Mouse (Mus musculus) bone marrow macrophage, adult 2 months (primary cell): ENCODE data around the gene Aldh1a2. TPM values are rescaled to one million over a fixed set of nuclear protein-coding genes. Genes with fewer than 3 reads are reported as not detected.

ENCODE experiments used
- H3K27ac ChIP-seq: 2 replicates; pipeline ENCODE4 v1.5.1; 2012; ENCODE audit warnings: low read depth, low read length; ENCODE audit not compliant: insufficient read depth
- H3K4me1 ChIP-seq: 2 replicates; pipeline ENCODE4 v1.6.1; 2012; ENCODE audit warnings: low read length; ENCODE audit not compliant: control insufficient read depth, insufficient read depth
- H3K4me3 ChIP-seq: 2 replicates; pipeline ENCODE4 v1.5.1; 2012; ENCODE audit warnings: mild to moderate bottlenecking, low read length, moderate library complexity; ENCODE audit not compliant: insufficient read depth
- CTCF ChIP-seq: IDR thresholded peaks from 2 replicates; pipeline ENCODE4 v1.5.1; 2012; ENCODE audit warnings: low read depth, mild to moderate bottlenecking, low read length, moderate library complexity
- POLR2A ChIP-seq: IDR thresholded peaks from 2 replicates; pipeline ENCODE4 v1.6.1; 2012; ENCODE audit warnings: mild to moderate bottlenecking, low read depth, low read length, borderline replicate concordance
- polyA plus RNA-seq: library from polyadenylated mRNA; stranded (reverse); fragments of >200 nt; gene quantifications from 2 replicates; pipeline ENCODE4 v1.2.4, GENCODE M21; 2012; ENCODE audit not compliant: missing spikeins, insufficient read depth, insufficient read length

Gene Aldh1a2
- polyA plus RNA-seq, 1 experiment, result 0.24 TPM

DNA sequence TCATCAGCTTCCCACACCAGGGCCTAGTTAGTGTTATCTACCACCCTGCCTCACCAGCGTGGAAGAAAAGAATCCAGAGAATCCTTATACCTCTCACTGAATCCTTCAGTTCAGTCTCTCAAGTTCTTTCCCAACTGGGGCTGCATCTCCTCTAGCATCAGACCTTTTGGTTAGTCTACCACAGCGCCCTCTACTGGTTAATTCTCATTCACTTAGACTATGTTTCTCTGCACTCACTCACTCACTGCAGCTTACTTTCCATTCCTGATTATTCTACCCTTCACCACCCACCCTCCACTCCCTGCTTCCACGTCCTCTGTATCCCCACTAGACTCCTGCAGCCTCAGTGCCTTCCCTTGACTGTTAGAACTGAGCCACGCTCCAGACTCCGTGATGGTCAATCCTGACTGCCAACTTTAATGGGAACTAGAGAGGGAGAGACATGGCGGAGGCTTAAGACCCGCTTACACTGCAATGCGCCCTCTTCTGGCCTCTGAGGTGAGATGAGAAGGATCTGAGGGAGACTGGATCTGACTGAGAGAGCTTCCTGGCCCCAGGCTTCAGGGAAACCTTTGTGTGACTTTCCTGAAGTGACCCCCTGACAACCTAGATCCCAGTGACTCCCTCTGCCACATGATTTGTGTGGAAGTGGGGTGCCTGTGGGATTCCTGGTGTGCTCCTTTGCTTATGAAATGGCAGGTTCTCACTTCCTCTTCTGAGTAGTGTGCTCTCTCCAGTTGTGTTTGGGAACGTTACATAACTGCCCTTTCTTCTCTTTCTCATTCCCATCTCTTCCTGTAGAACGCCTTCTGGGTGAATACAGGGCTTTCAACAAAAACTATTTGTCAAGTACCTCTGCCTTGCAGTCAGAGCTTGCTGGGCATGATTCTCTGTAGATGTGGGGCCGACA is 104.9 kb downstream of the Aldh1a2 start:
- TF ChIP-seq CTCF (peak; percentile 69), POLR2A (no peak)
- H3K27ac ChIP-seq, result no peak overlapping the region
- peaks cover 10% of the 10 kb centered on the region for H3K4me1 ChIP-seq
- no peak overlapping the region for H3K4me3 ChIP-seq

DNA sequence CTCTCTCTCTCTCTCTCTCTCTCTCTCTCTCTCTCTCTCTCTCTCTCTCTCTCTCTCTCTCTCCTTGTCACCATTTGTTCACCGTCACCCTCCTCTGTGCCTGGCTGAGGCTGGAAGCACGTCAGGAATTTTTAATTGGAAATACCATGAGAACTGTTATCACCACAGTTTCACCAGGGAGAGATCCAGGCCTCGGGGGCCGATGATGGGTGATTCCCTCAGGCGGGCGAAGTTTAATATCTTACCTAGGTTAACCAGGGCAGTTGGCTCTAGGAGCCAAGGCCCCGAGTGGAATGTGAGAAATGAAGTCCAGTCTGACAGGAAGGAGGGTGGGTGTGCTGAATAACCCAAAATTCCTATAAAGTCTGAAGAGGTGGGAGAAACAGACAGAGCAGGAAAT is 105.8 kb downstream of the Aldh1a2 start:
- TF ChIP-seq CTCF, result no peak
- no peak for TF ChIP-seq POLR2A
- no peak overlapping the region for H3K27ac ChIP-seq
- H3K4me3 ChIP-seq, result no peak overlapping the region
- H3K4me1 ChIP-seq, result peaks cover 10% of the 10 kb centered on the region

DNA sequence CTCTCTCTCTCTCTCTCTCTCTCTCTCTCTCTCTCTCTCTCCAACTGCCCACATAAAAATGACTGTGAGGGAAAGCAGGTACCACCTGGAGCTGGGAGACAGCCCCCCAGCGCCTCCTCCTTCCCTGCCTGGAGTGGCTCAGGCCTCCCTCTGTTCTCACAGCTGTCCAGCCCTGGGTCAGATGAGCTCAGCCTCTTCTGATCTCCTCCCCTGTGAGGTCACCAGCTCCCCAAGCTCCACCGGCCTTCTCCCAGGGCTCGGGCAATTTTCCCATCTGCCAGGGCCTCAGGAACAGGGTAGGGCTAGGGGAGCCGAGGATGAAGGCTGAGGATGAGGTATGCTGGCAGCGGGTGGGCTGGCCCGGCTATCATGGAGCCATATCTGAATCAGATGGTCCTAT is 106.3 kb downstream of the Aldh1a2 start:
- Histone ChIP-seq H3K4me3 (no peak overlapping the region), H3K4me1 (peaks cover 7% of the 10 kb centered on the region), H3K27ac (no peak overlapping the region)
- TF ChIP-seq POLR2A (no peak), CTCF (no peak)

DNA sequence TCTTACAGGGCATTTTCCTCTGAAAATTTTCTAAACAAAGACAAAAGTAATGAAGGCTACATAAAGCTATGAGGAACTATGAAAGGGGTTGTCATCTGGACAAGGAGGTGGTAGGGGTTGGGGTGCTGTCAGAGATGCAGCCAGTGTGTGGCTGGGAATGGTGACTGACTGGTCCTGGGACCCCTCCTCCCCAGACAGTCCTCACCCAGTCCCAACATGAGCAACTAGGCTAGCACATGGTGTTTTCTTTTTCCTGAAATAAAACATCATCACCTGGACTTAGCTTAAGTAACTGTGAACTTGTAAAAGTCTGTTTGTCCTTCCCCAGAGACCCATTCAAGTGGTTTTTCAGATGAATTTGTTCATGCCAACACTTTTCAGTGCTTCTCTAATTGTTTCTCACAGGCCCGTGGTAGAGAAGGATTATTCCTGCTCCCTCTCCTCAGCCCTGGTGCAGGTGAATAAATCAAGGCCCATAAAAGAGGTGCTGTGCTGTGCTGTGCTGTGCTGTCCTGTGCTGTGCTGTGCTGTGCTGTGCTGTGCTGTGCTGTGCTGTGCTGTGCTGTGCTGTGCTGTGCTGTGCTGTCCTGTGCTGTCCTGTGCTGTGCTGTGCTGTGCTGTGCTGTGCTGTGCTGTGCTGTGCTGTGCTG is 107.8 kb downstream of the Aldh1a2 start:
- Histone ChIP-seq H3K4me1 (peaks cover 7% of the 10 kb centered on the region), H3K27ac (no peak overlapping the region), H3K4me3 (no peak overlapping the region)
- TF ChIP-seq CTCF (no peak), POLR2A (no peak)

DNA sequence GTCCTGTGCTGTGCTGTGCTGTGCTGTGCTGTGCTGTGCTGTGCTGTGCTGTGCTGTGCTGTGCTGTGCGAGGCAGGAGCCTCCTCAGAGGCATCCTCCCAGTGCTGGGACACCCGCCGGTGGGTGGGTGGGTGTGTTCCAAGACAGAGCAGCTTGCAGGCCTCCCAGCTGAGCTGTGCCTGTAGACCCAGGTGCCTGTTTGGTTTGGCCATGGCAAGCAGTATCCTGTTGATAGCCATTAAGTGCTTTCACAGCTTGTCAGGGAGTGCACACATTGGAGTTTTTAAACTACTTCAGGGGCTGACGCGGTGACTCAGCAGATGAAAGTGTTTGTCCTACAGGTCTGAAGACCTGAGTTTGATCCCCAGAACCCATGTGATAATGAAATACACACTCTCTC is 108.5 kb downstream of the Aldh1a2 start:
- no peak overlapping the region for H3K27ac ChIP-seq
- no peak overlapping the region for H3K4me3 ChIP-seq
- TF ChIP-seq POLR2A (no peak), CTCF (no peak)
- peaks cover 7% of the 10 kb centered on the region for H3K4me1 ChIP-seq

DNA sequence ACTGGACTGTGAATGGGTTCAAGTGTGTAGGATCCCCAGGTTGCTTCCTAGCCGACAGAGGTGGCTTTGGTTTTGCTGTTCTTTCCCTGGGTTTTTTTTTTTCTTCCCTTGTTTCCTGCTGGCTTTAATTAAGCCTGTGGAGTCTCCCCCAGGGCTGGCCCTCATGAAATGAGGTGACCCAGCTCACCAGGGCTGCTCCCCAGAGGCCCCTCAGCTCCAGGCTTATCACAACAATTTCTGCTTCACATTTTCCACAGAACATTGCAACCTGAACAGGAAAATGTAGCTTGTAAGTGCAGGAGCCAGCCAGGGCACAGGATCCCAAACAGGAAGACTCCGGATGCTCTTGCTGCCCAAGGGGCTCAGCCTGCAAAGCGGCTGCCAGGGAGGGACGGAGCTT is 110.7 kb downstream of the Aldh1a2 start:
- TF ChIP-seq CTCF (no peak), POLR2A (no peak)
- H3K4me3 ChIP-seq, result no peak overlapping the region

DNA sequence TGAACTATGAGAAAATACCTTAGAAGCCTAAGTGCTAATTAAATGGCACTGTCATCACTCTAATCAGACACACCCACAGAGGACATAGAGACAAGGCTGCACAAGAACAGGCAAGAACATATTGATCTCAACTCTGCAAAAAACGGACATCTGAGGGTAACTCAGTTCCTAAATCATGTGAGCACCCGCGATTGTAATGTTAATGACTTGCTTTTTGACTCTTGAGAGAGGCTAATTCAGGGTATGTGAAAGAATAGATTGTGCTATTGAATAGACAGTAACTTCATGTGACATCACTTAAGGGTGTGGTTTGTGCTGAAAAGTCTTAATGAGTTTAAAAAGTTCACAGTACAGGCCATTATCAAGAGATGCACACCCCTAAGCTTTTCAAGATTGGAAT is 116.1 kb downstream of the Aldh1a2 start:
- Histone ChIP-seq H3K27ac (no peak overlapping the region), H3K4me3 (no peak overlapping the region), H3K4me1 (no peaks in the 10 kb centered on the region)
- TF ChIP-seq POLR2A (no peak), CTCF (no peak)

More for the DNA sequence above, 110.7 kb downstream of the Aldh1a2 start:
- Histone ChIP-seq H3K27ac (no peak overlapping the region), H3K4me1 (no peaks in the 10 kb centered on the region)

DNA sequence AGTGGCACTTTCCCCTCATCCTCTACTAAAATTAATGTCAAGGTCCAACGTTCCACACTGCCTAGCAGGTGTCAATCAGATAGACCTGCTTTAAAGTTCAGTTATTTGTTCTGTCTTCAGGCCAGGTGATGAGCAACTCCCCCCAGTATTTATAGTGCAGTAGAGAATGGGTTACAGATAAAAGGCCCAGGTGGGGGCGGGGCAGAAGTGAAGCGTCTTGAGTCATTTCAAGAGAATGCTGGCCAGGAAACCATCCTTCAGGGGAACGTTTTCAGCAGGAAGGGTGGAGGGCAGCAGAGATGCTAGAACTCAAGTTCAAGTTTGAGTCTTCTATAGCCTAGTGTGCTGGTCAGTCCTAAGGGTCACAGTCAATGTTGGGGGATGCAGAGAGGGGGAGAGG is 121.1 kb downstream of the Aldh1a2 start:
- TF ChIP-seq POLR2A (no peak), CTCF (no peak)
- no peak overlapping the region for H3K27ac ChIP-seq
- H3K4me3 ChIP-seq, result no peak overlapping the region
- no peaks in the 10 kb centered on the region for H3K4me1 ChIP-seq

DNA sequence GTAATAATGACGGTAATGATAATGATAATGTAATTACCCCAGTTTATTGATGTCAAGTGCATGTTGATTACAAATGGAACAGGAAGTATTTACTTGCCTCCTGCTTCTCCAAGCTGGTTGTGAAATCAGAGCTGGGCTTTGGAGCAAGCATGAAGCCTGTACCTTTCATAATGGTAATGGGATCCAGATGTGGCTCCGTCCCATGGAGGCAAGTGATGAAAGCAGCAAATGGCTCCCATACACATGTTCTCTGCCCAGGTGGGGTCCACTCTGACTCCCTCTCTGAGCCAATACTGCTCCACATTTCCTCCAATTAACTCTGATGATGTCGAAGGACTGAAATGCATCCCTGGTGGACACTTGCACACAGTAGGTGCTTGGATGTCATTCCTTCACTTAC is 121.8 kb downstream of the Aldh1a2 start:
- Histone ChIP-seq H3K4me1 (no peaks in the 10 kb centered on the region), H3K27ac (no peak overlapping the region), H3K4me3 (no peak overlapping the region)
- TF ChIP-seq POLR2A, result no peak
- no peak for TF ChIP-seq CTCF

DNA sequence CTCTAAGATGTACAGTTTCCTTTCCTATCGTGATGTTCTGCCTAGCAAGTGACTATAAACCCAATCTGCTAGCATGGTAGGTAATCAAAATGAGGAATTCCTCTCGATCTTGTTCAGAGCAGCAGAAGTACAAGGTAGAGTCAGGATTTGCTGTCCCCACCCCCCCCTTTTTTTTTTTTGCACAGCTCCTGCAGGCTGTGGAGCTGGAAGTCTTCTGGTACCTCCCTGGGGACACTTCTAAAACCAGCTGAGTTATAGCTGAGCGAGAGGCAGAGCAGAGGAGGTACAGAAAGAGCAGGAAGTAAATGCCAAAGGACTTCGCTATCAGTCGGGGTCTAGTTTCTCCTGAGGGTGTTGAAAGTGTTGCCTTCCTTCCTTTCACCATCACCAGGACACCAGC is 124.5 kb downstream of the Aldh1a2 start:
- no peak overlapping the region for H3K27ac ChIP-seq
- TF ChIP-seq POLR2A (no peak), CTCF (no peak)
- H3K4me1 ChIP-seq, result no peaks in the 10 kb centered on the region

More for the DNA sequence above, 124.5 kb downstream of the Aldh1a2 start:
- no peak overlapping the region for H3K4me3 ChIP-seq

Other genes starting within 250 kb of the Aldh1a2 start
- 0.20 and 0.40 TPM in 2 replicates for gene Aqp9, start 47.1 kb upstream of the Aldh1a2 start, polyA plus RNA-seq